Mouse (Mus musculus) cerebellum, adult 9-10 months (tissue): Measurements from ENCODE around the gene Sult2b1.

Experiments
- DNase-seq: peaks from one replicate; pipeline ENCODE4 v3.0.0; 2022

The Sult2b1 gene

DNA sequence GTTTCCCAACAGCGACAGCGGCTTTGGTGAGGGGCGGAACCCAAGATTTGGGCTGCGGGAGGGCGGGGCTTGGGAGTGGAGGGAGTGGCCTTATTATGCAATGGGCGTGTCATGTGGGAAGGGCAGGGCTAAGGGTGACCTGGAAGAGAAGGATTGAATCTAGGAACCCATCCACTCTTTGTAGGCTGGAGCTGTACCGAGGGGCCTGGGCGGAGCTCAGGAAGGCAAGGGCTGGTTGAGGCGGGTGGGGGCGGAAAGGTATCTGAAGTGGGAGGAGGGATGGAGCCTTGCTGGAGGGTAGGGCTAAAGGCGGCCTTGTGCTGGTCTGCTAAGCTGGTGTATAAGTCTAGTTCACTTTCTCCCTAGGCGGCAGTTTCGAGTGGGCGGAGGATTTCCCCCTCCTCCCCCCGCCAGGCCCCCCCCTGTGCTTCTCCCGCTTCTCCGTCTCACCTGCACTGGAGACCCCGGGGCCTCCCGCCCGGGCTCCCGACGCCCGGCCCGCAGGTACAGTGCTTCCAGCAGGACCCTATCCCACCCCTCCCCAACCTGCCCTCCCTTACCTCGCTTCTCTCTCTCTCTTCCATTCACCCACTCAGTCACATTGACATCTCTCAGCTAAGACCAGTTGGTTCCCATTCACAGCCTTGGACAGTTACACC, 16.2 kb upstream of the Sult2b1 start:
- no peak for DNase-seq

DNA sequence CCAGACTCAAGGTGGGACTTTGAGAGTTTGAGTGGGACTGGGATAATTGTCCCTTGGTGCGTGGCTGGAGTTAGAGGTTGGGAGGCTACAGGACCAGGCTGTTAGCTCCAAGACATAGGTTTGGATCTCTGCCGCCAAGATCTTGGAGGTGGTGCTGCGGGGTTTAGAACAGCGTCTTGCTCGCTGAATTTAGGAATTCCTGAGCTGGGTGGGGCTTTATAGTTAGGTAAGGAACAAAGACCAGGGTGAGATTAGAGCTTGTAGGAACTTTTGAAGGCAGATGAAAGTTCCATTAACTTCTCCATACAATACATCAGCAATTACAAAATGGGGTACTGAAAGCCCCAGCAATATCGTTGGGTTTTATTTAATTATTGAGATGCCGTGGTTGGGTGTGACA, 15.5 kb upstream of the Sult2b1 start:
- no peak for DNase-seq

DNA sequence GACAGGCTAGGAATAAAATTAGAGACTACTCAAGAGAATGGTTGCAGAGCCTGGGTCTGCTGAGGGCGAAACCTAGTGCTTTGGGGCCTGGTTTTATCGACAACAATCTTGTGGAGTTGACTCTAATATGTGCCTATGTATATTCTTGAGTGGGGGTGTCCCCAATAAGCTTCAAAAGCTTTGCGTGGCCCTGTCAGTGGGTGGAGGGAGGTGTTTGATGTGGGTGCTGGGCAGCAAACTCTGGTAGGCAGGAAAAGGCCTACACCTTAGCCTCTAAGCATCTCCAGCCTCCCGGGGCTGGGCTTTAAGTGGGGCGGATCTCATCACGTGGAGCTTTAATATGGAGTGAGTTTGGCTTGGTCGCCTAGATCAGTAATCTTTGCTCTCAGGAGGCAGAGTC, 14.5 kb upstream of the Sult2b1 start:
- DNase-seq: no peak

DNA sequence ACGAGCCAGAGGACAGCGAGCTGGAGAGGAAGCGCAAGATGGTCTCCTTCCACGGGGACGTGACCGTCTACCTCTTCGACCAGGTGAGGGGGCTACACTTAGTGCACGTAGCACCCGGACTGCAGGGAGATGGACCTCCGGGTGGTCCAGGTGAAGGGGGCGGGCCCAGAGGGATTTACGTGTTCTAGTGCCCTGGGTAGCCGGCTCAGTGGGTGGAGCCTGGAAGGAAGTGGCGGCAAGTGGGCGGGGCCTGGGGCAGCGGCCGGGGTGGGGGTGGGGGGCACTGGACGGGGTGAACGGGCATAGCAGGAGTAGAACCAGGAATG, 14.0 kb upstream of the Sult2b1 start:
- DNase-seq: no peak

DNA sequence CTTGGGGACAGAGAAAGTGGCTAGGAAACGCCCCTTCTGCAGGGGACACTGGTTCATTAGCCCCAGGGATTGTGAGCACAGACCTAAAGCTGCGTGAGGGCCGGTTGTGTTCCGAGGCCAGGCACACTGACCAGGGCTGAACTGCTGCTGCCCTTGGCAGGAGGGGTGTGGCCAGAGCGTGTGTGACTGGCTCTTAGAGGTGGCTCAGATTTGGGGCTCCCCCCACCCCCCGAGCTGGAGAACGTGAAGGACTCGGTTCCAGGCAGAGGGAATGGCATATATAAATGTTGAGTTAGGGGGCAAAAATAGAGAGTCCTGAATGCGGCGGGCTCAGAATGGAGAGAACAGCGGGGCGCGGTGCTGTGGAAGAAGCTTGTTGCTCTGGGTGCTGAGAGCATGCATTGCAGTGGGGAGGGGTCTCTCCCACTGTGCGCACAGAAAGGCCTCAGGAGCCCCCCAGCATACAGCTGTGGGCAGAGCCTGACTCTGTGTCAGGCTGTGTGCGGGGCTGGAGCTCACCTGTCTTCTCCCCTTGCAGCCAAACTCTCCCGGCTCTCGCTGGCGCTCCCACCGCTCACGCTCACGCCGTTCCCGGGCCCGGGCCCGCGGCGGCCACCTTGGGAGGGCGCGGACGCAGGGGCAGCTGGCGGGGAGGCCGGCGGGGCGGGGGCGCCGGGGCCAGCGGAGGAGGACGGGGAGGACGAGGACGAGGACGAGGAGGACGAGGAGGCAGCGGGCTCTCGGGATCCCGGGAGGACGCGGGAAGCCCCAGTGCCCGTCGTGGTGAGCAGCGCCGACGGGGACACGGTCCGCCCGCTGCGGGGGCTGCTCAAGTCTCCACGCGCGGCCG, 13.4 kb upstream of the Sult2b1 start:
- DNase-seq: no peak

DNA sequence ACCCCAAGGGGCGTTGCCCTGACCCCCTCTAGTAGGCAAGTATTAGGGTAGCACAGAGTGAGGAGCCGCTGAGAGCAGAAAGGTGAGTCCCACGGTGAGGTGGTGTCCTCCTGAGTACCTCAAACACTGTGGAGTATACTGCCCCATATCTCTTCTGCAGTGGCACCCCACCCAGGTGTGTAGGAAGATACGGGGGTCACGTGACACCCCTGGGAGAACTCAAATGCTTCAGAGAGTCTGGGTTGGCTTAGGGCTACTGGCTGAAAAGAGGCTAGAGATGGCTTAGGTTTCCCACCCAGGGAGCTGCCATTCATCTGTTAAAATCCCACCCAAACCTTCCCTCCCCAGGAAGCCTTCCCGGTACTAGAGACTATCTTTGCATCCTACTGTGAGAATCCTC, 12.5 kb upstream of the Sult2b1 start:
- DNase-seq: no peak

DNA sequence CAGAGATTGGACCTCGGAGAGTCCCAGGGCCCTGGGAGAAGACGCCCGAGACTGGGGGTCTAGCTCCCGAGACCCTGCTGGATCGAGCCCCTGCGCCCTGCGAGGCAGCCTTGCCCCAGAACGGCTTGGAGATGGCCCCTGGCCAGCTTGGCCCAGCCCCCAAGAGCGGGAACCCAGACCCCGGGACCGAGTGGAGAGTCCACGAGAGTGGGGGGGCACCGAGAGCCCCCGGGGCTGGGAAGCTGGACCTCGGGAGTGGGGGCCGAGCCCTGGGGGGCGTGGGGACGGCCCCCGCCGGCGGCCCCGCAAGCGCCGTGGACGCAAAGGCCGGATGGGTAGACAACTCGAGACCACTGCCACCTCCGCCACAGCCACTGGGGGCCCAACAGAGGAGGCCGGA, 10.5 kb upstream of the Sult2b1 start:
- peak; percentile 29 for DNase-seq

DNA sequence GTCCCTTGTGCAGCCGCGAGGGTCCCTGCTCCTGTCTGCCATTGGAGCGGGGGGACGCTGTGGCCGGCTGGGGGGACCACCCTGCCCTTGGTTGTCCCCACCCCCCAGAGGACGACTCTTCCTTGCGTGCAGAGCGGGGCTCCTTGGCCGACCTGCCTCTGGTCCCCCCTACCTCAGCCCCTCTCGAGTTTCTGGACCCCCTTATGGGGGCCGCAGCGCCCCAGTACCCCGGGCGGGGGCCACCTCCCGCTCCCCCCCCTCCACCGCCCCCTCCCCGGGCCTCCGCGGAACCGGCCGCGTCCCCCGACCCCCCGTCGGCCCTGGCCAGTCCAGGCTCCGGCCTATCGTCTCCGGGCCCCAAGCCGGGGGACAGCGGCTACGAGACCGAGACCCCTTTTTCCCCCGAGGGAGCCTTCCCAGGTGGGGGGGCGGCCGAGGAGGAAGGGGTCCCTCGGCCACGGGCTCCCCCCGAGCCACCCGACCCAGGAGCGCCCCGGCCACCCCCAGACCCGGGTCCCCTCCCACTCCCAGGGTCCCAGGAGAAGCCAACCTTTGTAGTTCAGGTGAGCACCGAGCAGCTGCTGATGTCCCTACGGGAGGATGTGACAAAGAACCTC, 9.6 kb upstream of the Sult2b1 start:
- peak; percentile 15 for DNase-seq

DNA sequence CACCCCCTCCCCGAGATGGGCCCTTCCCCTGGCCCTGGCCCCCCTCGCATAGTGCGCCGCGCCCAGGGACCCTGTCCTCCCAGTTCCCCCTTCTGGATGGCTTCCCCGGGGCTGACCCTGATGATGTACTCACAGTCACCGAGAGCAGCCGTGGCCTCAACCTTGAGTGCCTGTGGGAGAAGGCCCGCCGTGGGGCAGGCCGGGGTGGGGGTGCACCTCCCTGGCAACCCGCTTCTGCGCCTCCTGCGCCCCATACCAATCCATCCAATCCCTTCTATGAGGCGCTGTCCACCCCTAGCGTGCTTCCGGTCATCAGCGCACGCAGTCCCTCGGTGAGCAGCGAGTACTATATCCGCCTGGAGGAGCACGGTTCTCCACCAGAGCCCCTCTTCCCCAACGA, 8.8 kb upstream of the Sult2b1 start:
- no peak for DNase-seq

DNA sequence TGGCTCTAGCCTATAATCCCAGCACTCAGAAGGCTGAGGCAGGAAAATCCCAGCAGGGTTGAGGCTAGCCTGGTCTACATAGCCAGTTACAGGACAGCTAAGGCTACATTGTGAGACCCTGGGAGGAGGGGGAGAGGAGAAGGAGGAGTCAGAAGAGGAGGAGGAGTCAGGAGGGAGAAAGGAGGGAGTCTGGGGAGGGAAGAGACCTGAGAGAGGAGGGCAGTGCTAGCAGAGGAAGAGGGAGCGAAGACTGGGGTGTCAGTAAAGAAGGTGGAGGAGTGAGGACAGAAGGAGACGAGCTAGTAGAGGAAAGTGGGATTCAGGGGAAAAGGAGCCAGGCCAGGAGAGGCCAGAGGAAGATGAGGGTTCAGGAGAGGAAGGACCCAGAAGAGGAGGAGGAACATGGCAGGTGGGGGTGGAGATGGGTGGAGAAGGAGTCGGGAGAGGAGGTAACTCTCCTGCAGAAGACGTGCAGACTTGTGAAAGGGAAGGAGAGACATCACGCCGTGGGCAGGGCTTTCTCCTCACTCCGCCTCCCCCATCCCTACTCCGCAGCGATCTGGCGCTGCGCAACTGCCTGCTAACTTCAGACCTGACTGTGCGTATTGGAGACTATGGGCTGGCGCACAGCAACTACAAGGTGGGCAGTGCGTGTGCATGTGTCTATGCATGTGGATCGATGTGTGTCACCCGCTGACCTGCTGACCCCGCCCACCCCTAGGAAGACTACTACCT, 7.5 kb upstream of the Sult2b1 start:
- DNase-seq: peak; percentile 26

DNA sequence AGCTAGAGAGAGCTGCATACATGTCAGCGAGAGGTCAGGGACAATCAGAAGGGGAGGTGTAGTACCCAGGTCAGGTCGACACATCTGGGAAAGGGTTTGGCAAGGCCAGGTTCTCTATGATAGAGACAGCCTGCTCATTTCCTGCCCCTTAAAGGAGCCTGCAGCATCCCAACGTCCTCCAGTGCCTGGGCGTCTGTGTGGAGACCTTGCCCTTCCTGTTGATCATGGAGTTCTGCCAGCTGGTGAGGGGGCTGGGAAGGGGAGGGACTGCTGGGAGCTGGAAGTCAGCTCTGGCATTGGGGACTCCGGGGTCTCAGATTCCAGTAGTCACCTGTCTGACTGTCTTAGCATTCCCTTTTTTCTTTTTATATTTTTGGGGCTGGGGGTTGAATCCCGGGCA, 6.3 kb upstream of the Sult2b1 start:
- peak; percentile 28 for DNase-seq

DNA sequence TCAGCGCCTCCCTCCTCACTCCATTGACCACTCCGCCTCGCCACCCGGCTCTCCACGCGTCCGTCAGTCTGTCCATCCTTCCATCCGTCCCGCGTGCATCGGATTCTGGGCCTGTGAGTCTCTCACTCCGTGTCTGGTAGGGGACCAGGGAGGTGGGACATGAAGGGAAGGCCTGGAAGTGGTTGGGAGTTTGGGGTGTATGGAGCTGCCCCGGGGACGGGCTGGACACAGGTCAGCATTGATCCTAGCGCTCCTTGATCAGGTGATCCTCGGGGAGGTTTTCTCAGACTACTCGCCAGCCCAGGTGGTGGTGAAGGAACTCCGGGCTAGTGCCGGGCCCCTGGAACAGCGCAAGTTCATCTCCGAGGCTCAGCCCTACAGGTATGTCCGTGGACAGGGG, 3.2 kb upstream of the Sult2b1 start:
- DNase-seq: peak; percentile 68

DNA sequence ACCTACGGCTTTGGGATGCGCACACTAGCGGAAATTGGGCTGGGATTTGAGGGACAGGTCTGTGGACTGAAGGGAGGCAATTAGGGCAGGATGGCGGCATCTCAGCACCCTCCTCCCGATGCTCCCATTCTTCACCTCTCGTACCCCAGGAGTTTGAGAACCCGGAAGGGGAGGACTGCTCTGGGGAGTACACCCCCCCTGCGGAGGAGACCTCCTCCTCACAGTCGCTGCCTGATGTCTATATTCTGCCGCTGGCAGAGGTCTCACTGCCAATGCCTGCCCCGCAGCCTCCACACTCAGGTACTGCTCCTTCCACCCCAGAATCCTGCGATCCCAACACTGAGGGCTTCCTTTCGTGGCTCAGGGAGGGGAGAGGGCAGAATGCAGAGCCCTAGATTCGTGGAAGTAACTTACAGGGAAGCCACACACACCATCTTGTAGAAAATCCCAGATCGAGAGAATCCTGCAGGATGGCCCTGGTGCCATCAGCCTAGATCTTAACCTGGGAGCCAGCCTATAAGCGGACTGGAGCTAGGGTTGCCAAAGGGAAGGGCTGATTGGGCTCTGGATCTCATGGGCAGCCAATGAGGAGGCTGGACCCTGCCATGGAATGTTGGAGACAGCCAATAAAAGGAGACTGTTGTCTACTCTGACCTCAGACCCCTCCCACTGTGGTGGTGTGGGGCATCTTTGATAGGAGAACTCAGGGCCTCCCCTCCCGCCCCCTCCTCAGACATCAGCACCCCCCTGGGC, 2.4 kb upstream of the Sult2b1 start:
- DNase-seq: peak; percentile 85

DNA sequence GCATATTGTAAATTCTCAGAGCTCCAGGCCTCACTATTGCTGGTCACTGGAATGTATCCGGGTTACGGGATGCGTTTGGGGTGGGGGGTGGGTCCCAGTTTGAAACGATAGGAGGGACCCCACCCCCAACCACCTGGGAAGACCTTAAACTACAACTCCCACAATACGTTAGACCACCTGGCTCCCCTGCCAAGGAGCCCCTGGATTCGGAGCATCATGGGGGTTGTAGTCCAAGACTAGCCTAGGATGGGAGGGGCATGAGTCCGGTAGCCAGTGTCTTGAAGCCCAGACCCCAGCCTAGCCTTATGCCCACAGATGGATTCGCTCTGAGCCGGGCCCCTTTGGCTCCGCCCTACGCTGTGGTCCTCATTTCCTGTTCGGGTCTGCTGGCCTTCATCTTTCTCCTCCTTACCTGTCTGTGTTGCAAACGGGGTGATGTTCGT, 1.7 kb upstream of the Sult2b1 start:
- peak; percentile 87 for DNase-seq

DNA sequence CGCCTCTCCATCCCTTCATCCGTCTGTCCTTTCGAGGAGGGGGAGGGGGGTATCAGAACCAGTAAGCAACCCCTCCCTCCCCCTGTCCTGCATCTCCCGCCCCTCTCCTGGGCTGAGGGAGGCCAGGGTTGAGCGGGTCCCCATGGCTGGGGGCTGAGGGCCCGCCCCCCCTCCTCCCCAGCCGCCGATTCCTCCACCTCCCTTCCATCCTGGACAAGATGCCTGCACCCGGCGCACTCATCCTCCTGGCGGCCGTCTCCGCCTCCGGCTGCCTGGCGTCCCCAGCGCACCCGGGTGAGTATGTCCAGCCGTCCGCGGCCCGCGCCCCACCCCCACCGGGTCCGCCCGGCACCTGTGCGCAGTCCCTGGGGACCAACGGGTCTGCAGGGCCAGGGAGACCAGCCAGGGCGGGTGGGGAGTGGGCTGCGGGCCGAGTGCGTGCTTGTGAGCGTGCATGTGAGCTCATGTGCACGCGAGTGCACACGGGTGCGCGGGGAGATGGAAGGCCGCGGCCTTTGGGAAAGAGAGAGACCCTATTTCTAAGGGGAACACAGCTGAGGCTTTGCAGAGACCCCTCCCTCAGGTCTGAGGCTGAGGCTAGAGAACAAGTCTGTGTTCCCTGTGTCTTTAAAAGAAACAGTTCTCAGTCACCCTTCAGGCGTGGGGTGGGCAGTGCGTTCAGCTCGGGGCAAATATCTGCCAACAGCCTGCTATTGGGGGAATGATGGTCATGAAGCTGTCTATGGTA, 1.1 kb upstream of the Sult2b1 start:
- peak; percentile 79 for DNase-seq

DNA sequence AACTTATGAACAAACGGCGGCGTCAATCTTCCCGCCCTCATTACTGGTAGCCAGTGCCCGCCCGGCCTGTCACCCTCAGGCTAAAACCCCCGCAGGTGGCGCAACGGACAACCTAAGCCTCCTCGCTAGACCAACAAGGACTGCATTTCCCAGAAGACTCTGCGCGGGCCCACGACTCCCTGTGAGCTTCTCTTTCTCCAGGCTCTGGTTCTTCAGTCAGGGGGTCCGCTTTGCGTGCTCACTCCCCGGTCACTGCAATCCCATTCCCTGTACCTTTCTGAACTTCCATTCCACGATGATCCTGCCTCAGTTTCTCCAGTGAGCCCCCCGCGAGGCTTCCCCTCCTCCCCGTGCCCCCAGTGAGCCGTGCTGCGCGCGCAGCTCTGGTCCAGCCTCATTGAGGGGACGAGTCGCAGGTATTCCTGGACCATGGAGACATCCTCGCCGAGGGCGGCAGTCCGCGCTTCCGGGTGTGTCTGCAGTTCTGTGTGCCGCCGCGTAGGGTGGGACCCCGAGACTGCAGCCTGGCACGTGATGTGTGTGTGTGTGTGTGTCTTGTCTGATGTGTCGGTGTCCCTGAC, 868 bp downstream of the Sult2b1 start, which contains the start of gene Lmtk3:
Gene Lmtk3, plus strand, starts transcription at position 228 of the 581 bp plus-strand sequence.
- peak; percentile 89 for DNase-seq

DNA sequence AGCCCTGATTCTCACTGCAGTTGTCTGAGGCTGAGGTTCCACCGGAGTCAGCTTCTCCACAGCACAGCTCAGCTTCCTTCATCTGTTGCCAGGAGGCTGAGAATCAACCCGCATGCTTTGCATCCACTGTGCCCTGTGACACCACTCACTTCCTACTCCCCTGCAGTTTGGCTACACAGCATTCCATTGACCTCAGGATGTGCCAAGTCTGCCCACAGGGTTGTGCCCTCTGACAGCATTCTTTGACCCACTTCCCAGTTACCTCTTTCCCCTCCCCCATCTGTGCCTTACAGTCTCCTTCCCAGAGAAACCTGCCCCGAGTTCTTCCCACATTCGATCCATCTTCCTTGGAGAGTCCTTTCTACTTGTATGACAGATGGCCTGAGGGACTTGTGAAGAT, 2.2 kb downstream of the Sult2b1 start:
- peak; percentile 63 for DNase-seq

DNA sequence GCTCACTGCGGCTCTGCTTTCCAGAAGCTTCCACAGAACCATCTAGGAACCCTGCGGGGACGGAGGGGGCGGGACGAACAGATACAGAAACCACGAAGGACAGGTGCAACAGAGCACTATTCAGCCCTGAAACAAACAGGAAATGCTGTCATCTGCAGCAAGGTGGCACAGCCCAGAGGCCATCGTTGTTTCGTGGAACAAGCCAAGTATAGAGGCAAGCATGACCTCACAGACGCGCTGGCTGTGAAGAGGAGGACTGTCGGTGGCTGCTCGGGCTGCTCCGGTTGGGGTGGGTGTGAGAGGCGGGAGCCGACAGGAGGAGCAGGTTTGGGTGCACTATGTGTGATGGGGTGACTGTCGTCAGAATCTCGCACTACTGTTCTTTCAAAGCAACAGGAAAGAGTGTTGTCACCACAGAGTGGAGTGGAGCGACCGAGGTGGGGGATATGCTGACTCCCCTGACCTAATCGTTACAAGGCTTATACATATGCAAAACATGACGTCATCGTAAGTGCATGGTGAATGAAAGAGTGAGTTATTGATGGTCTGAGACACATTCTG, 5.3 kb downstream of the Sult2b1 start:
- DNase-seq: peak; percentile 14

DNA sequence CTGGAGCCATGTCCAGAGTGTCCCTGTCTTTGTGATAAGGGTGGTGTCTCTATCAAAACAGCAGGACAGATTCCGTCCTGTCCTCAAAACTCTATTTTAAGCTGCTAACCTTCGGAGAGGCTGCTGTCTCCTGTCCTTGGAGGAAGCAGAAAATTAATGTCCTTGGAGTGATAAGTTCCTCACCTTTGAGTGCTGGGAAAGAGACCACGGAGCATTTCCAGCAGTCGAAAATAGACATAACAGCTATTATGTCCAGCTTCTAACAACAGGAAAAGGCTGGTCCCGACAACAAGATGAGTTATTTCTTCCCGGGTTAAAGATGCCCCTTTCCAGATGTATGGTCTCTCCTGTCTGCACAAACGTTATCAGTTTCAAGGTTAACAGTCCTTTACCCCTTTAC, 9.2 kb downstream of the Sult2b1 start:
- no peak for DNase-seq

DNA sequence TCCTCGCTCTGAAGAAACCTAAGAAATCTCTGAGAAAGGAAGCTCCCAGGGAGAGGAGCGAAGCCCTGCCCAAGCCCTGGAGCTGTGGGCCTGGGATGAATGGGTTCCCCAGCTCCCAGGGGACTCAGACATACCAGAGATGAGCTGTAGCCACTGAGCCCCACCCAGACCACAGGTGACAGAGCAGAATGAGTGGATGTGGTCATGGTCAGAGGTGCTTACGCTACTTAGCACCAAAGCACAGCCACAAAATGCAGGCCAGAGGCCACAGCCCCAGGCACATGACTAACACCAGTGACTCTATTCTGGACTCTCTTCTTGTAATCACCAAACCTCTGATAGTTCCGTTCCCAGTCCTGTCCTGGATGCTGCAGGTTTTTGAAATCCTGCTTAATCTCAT, 13.4 kb downstream of the Sult2b1 start:
- DNase-seq: no peak

DNA sequence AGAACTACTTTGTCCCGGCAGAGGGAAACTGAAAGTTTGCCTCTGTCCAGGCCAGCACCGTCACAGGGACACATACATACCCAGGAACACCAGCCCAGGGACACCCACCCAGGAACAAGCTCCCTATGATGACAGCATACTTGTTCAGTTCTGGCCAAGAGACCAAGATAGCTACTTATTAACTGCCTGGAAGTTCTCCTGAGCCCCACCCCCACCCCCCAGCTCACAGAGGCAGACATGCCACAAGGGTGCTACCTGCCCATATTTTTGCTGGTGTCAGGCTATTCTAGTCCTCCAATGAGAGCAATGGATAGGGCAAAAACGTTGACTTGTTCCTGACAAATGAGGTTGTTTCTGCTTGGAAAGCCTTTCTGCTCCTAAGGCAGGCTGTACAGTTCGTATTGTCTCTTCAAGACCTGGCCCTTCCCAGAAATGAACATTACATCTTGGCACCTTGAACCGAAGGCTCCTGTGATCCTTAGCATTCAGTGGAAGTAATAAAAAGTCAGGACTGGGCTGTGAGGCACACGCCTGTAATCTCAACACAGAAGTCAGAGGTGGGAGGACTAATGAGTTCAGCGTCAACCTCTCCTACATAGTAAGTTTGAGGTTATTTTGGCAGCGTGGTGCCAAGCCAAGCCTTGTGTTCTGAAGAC, 13.9 kb downstream of the Sult2b1 start:
- no peak for DNase-seq
